Mouse (Mus musculus) C2C12 (cell line): ENCODE results near the gene A2ml1.

ENCODE experiments used
- CTCF ChIP-seq: IDR thresholded peaks from one replicate; pipeline ENCODE4 v1.5.1; 2011; ENCODE audit not compliant: control insufficient read depth, insufficient read depth, insufficient read length
- MAX ChIP-seq: IDR thresholded peaks from one replicate; pipeline ENCODE4 v1.6.1; 2011; ENCODE audit warnings: mild to moderate bottlenecking, control low read depth
- MYOD1 ChIP-seq: IDR thresholded peaks from one replicate; pipeline ENCODE4 v1.6.1; 2011; ENCODE audit warnings: low read depth; ENCODE audit not compliant: control insufficient read depth, insufficient read length
- USF1 ChIP-seq: IDR thresholded peaks from one replicate; pipeline ENCODE4 v1.6.1; 2011; ENCODE audit warnings: low read depth, mild to moderate bottlenecking, control low read depth, moderate library complexity

- TF ChIP-seq CTCF, result no peak
- no peak for TF ChIP-seq MYOD1
- TF ChIP-seq MAX, result no peak
- TF ChIP-seq USF1, result no peak
These were observed 91.3 kb downstream of the A2ml1 start for GRCm38 (mm10) chr6:128490141-128490540.
